Mouse (Mus musculus): ENCODE measurements around the gene Lpcat1. TPM values are rescaled to one million over a fixed set of nuclear protein-coding genes. Genes with fewer than 3 reads are reported as not detected.

Gene Lpcat1
- polyA plus RNA-seq, 1 experiment from 2014 or later: 39.4 TPM

DNA sequence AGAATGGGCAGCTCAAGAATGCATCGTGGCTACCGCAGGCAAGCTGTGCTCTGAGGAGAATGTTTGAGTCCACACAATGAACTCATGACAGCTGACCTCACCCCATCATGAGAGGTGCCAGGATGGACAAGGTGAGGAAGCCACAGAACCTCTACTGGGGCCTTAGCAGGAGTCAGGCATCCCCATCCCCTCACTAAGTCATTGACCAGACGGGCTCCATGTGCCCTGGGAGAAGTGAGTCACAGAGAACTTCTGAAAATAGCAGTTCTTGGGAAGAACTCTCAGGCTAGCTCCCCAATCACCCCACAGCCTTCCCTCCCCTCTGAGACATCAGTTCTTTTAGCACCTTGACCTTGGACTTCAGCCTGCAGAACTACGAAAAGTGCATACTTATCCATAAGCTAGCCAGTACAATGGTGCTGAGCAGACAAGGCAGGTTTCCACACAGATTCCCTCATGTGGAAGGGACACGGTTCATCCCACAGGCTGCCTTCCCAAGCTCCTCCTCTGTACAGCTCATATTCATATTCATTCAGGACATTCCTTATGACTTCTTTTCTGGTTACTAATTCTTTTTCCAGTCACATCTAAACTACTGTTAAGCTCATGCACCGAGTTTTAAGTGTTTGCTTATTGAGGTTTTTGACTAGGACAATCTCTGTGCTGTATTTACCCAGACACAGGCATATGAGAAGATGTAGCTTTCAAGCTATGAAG lies 37.2 kb upstream of the Lpcat1 start:
- DNase-seq (ENCODE audit: low spot score) (no peak), ATAC-seq (ENCODE audit: low read depth) (no peak)
- no peak overlapping the region for H3K27ac ChIP-seq (replicated peaks; ENCODE audit: low read depth, low read length)
- no peaks in the 10 kb centered on the region for H3K27me3 ChIP-seq (replicated peaks; ENCODE audit: control insufficient read depth, insufficient read depth, low read length)
- WGBS: 73% methylated on average over 6 of the region's 6 CpGs
- H3K4me2 ChIP-seq (ENCODE audit: low read depth, low read length): no peak overlapping the region
- H3K4me3 ChIP-seq (ENCODE audit: low read depth, low read length): no peak overlapping the region
- no peak overlapping the region for H3K9ac ChIP-seq (ENCODE audit: low read depth, low read length)
- H3K9me3 ChIP-seq (ENCODE audit: control insufficient read depth, low read length): no peaks in the 10 kb centered on the region
- H3K36me3 ChIP-seq (ENCODE audit: control insufficient read depth, insufficient read depth, low read length): no peaks in the 10 kb centered on the region
- H3K4me1 ChIP-seq (ENCODE audit: control insufficient read depth, insufficient read depth, low read length): no peaks in the 10 kb centered on the region

DNA sequence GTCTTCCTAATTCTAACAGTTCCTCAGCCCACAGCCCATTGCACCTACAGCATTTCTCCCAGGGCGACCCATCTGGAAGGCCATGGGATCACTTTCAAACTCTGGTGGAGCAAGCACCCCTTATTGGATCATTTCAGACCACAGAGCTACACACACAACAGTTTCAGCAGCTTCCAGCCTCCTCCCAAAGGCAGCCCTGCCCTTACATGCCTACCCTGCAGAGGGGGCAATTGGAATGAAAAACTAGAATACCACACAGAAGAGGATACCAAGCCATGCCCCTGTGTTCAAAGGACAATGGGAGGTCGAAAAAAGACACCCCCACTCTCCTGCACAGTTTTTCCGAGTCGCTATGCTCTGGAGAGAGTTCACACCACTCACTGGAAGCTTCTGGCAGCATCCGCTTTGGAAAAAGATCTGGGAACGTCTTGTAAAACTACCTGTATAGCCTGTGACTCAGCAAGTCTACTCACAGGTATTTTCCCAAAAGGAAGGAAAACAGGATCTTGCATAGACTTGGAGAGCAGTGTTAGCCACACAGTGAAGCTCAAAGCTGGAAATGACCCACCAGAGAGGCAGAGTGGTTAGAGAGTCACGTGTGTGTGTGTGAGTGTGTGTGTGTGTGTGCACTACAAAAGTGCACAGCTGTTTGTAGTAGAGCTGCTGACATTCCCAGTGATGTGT lies 34.4 kb upstream of the Lpcat1 start:
- no peak overlapping the region for H3K4me3 ChIP-seq (ENCODE audit: low read depth, low read length)
- ATAC-seq (ENCODE audit: low read depth) (no peak), DNase-seq (ENCODE audit: low spot score) (no peak)
- 60% methylated on average over 7 of the region's 7 CpGs for WGBS
- H3K4me2 ChIP-seq (ENCODE audit: low read depth, low read length): no peak overlapping the region
- H3K9ac ChIP-seq (ENCODE audit: low read depth, low read length): no peak overlapping the region
- no peaks in the 10 kb centered on the region for H3K36me3 ChIP-seq (ENCODE audit: control insufficient read depth, insufficient read depth, low read length)
- no peaks in the 10 kb centered on the region for H3K4me1 ChIP-seq (ENCODE audit: control insufficient read depth, insufficient read depth, low read length)
- H3K27me3 ChIP-seq (replicated peaks; ENCODE audit: control insufficient read depth, insufficient read depth, low read length): no peaks in the 10 kb centered on the region
- no peaks in the 10 kb centered on the region for H3K9me3 ChIP-seq (ENCODE audit: control insufficient read depth, low read length)
- no peak overlapping the region for H3K27ac ChIP-seq (replicated peaks; ENCODE audit: low read depth, low read length)

DNA sequence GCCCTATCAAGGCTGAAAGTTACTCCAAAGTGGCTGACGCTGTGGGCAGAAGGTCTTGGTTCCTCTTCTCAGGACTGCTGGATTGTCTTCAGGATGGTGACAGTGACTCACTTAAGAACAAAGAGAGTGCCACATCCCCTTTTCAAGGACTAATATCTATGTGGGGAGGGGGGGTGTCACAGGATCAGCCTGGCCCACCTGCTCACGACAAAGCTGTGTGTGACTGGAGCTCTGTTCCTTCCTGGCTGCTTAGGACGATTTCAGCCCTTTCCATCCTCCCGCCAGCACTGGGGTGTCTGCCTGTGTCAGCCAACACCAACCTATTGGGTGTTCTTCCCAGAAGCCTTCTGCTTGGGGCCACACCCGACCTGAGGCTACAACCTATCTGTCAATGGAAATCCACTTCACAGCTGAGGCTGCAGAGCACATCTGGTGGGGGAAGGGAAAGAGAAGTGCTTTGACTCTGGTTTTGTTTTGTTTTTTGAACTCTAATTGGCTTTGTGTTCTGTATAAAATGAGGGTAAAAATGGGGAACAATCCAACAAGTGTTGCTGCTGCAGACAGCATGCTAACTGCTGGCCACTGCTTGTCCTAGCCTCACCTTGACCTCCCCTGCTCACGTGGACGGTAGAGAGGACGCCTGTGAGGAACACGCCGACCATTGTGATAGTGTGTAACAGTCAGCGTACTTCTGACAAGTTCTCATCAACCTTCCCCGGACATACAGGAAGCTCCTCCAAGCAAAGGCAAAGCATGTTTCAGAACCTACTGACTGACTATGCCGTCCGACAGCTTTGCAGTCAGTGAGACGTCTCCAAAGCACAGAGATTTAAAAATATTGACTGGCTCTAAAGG lies 33.1 kb upstream of the Lpcat1 start:
- no peaks in the 10 kb centered on the region for H3K9me3 ChIP-seq (ENCODE audit: control insufficient read depth, low read length)
- H3K27me3 ChIP-seq (replicated peaks; ENCODE audit: control insufficient read depth, insufficient read depth, low read length): no peaks in the 10 kb centered on the region
- no peak overlapping the region for H3K9ac ChIP-seq (ENCODE audit: low read depth, low read length)
- no peak for ATAC-seq (ENCODE audit: low read depth)
- no peaks in the 10 kb centered on the region for H3K36me3 ChIP-seq (ENCODE audit: control insufficient read depth, insufficient read depth, low read length)
- H3K4me1 ChIP-seq (ENCODE audit: control insufficient read depth, insufficient read depth, low read length): no peaks in the 10 kb centered on the region
- no peak for DNase-seq (ENCODE audit: low spot score)
- no peak overlapping the region for H3K4me2 ChIP-seq (ENCODE audit: low read depth, low read length)
- H3K27ac ChIP-seq (replicated peaks; ENCODE audit: low read depth, low read length): no peak overlapping the region
- H3K4me3 ChIP-seq (ENCODE audit: low read depth, low read length): no peak overlapping the region
- WGBS: 73% methylated on average over 15 of the region's 15 CpGs

DNA sequence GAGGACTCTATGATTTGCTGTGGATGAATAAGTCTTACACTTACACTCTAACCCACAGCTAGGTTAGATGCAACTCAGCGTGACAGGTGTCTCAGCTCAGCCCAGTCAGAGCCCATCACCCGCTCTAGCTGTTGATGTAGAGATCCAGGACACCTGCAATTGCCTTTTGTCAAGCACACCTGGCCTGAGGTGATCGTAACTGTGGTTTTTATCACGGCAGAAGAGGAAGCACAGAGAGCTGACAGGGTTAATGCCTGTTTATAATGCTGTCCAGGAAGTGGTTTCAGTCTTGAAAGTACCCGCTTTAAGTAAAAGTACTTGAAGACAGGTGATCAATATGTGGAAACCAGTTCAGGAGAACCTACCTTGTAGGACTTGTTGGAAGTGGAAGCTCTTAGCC lies 32.3 kb upstream of the Lpcat1 start:
- H3K4me2 ChIP-seq (ENCODE audit: low read depth, low read length): no peak overlapping the region
- WGBS: 77% methylated on average over 5 of the region's 5 CpGs
- ATAC-seq (ENCODE audit: low read depth): no peak

DNA sequence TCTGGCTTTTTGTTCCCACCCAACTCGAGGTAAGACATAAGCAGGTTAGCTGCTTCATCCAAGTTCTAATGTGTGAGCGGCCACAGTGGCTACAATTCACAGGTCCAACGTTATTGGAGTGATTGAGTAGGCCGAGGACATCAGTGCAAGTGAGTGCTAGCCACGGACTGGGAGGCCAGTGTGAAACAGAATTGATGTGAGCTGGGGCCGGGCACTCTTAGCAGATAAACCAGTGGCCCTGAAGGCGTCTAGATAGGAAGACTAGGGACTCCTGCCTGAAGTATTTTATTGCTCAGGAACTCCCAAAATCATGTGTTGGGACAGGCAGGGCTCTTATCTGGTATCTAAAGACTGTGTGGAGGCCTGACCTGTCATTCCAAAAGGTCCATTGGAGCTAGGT lies 31.3 kb upstream of the Lpcat1 start:
- DNase-seq (ENCODE audit: low spot score): no peak
- Histone ChIP-seq H3K4me1 (ENCODE audit: control insufficient read depth, insufficient read depth, low read length) (no peaks in the 10 kb centered on the region), H3K36me3 (ENCODE audit: control insufficient read depth, insufficient read depth, low read length) (no peaks in the 10 kb centered on the region), H3K27ac (replicated peaks; ENCODE audit: low read depth, low read length) (no peak overlapping the region), H3K4me3 (ENCODE audit: low read depth, low read length) (no peak overlapping the region), H3K4me2 (ENCODE audit: low read depth, low read length) (no peak overlapping the region), H3K27me3 (replicated peaks; ENCODE audit: control insufficient read depth, insufficient read depth, low read length) (no peaks in the 10 kb centered on the region), H3K9me3 (ENCODE audit: control insufficient read depth, low read length) (no peaks in the 10 kb centered on the region), H3K9ac (ENCODE audit: low read depth, low read length) (no peak overlapping the region)
- no peak for ATAC-seq (ENCODE audit: low read depth)
- 85% methylated on average over 7 of the region's 7 CpGs for WGBS

More for the DNA sequence above, 32.3 kb upstream of the Lpcat1 start:
- Histone ChIP-seq H3K4me3 (ENCODE audit: low read depth, low read length) (no peak overlapping the region), H3K27ac (replicated peaks; ENCODE audit: low read depth, low read length) (no peak overlapping the region), H3K9me3 (ENCODE audit: control insufficient read depth, low read length) (no peaks in the 10 kb centered on the region), H3K27me3 (replicated peaks; ENCODE audit: control insufficient read depth, insufficient read depth, low read length) (no peaks in the 10 kb centered on the region), H3K36me3 (ENCODE audit: control insufficient read depth, insufficient read depth, low read length) (no peaks in the 10 kb centered on the region), H3K9ac (ENCODE audit: low read depth, low read length) (no peak overlapping the region), H3K4me1 (ENCODE audit: control insufficient read depth, insufficient read depth, low read length) (no peaks in the 10 kb centered on the region)
- no peak for DNase-seq (ENCODE audit: low spot score)

DNA sequence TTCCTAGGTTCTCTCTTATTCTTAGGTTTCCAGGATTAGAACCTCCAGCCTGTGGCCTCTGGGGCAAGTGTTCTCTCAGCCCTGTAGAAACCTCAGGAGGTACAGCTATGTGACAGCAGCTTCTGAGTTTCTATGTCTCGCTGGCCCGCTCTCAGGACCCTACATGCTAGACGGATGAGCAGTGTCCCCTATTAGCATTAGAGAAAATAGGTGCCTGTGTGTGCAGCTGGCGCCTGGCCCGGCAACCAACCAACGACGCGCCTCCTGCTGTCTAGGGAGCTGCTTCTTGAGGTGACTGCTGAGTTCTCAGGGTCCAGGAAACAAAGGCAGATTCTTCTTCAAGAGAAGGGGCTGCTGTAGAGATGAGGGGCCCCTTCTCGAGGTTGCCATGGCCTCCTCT lies 27.9 kb upstream of the Lpcat1 start:
- no peaks in the 10 kb centered on the region for H3K9me3 ChIP-seq (ENCODE audit: control insufficient read depth, low read length)
- ATAC-seq (ENCODE audit: low read depth) (no peak), DNase-seq (ENCODE audit: low spot score) (no peak)
- no peaks in the 10 kb centered on the region for H3K36me3 ChIP-seq (ENCODE audit: control insufficient read depth, insufficient read depth, low read length)
- no peak overlapping the region for H3K27ac ChIP-seq (replicated peaks; ENCODE audit: low read depth, low read length)
- WGBS: 51% methylated on average over 9 of the region's 9 CpGs
- no peaks in the 10 kb centered on the region for H3K27me3 ChIP-seq (replicated peaks; ENCODE audit: control insufficient read depth, insufficient read depth, low read length)
- H3K4me1 ChIP-seq (ENCODE audit: control insufficient read depth, insufficient read depth, low read length): no peaks in the 10 kb centered on the region
- H3K9ac ChIP-seq (ENCODE audit: low read depth, low read length): no peak overlapping the region
- no peak overlapping the region for H3K4me3 ChIP-seq (ENCODE audit: low read depth, low read length)
- H3K4me2 ChIP-seq (ENCODE audit: low read depth, low read length): no peak overlapping the region

DNA sequence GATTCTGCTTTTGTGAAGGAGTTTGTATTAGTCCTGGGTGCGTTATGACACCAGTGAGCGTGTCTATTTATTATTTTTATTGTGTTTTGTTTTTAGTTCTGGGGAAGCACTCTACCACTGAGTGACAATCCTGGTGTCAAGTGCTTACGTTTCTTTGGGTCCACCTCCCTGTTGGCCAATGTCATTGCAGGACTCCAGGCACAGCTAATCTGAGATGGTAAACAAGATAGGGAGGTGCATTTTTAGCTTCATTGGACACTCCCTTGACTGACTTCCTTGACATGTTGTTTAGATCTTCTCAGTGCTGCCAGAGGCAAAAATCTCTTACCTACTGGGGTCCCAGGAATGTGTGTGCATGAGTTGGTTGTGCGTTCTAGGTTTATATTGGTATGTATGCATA lies 26.0 kb upstream of the Lpcat1 start:
- WGBS: 75% methylated on average over 4 of the region's 4 CpGs
- Histone ChIP-seq H3K4me3 (ENCODE audit: low read depth, low read length) (no peak overlapping the region), H3K9me3 (ENCODE audit: control insufficient read depth, low read length) (no peaks in the 10 kb centered on the region), H3K9ac (ENCODE audit: low read depth, low read length) (no peak overlapping the region), H3K36me3 (ENCODE audit: control insufficient read depth, insufficient read depth, low read length) (no peaks in the 10 kb centered on the region), H3K4me2 (ENCODE audit: low read depth, low read length) (no peak overlapping the region), H3K27ac (replicated peaks; ENCODE audit: low read depth, low read length) (no peak overlapping the region), H3K27me3 (replicated peaks; ENCODE audit: control insufficient read depth, insufficient read depth, low read length) (no peaks in the 10 kb centered on the region), H3K4me1 (ENCODE audit: control insufficient read depth, insufficient read depth, low read length) (no peaks in the 10 kb centered on the region; the same call in 1 of the 2 replicates)
- ATAC-seq (ENCODE audit: low read depth): no peak
- no peak for DNase-seq (ENCODE audit: low spot score)

DNA sequence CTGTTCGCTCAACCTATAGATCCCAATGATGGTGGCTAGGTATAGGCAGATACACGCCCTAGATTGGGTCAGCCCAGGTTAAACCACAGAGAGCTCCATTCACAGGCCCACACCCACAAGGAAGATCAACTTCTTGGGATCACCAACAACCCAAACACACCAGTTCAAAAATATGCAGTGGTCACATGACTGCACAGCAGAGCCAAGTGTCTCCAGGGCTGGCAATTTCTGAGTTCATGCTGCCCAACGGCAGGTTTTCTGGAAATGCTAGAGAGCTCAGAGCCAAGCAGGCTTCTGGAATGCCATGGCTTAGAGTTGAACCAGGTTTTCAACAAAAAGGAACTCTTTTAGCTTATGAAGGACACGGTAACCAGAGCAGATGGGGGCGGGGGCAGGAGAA lies 25.3 kb upstream of the Lpcat1 start:
- Histone ChIP-seq H3K4me2 (ENCODE audit: low read depth, low read length) (no peak overlapping the region), H3K4me3 (ENCODE audit: low read depth, low read length) (no peak overlapping the region), H3K27me3 (replicated peaks; ENCODE audit: control insufficient read depth, insufficient read depth, low read length) (no peaks in the 10 kb centered on the region), H3K36me3 (ENCODE audit: control insufficient read depth, insufficient read depth, low read length) (no peaks in the 10 kb centered on the region), H3K9ac (ENCODE audit: low read depth, low read length) (no peak overlapping the region), H3K9me3 (ENCODE audit: control insufficient read depth, low read length) (no peaks in the 10 kb centered on the region), H3K27ac (replicated peaks; ENCODE audit: low read depth, low read length) (no peak overlapping the region), H3K4me1 (ENCODE audit: control insufficient read depth, insufficient read depth, low read length) (peaks cover 4% of the 10 kb centered on the region)
- WGBS: 77% methylated on average over 5 of the region's 5 CpGs
- ATAC-seq (ENCODE audit: low read depth): no peak
- no peak for DNase-seq (ENCODE audit: low spot score)
